Mouse (Mus musculus) embryonic stem cell, embryonic (primary cell): ENCODE results near the gene Gm45716.

ENCODE experiments used
- CTCF ChIA-PET, 4 experiments: fragments of 300-600 bp in 2 of 4; fragments of 350-600 bp in 2 of 4; sonication (Branson Sonifier 250); formaldehyde crosslinking; loops; one replicate each; lab custom pipeline; 2022; ENCODE audit warnings: inconsistent platforms in 2 of 4; lab: Charles Lee
- POLR2A ChIA-PET, 4 experiments: fragments of 300-600 bp in 2 of 4; fragments of 350-600 bp in 2 of 4; sonication (Branson Sonifier 250); formaldehyde crosslinking; loops; one replicate each; lab custom pipeline; 2022; ENCODE audit warnings: antibody characterized with exemption in 4 of 4, inconsistent platforms in 1 of 4; lab: Charles Lee

The Gm45716 gene

DNA sequence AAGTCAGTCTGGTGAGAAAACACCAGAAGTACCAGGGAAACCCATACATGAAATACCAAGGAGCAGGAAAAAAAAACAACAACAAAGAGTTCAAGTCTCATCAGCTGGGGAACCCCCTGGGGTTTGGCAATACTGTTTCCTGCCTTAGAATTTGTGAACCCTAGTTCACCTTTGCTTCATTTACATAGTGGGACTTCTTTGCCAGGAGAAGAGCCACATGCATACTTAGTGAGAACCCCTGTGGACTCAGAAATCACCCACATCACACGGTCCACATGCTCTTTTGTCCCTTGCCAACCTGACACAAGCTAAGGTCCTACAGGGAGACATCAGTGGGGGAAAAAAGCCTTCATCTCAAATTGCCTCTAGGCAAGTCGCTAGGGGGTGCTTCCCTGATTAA lies 51.2 kb downstream of the Gm45716 start:
- ChIA-PET CTCF (interaction anchor here in 1 of 4 experiments (0.7 kb wide), 1 partner anchor 56 kb away, joined by 4 read pairs; no protein-coding TSS in a partner anchor), POLR2A (interaction anchor here in 2 of 4 experiments (2.2 to 4.1 kb wide), 2 partner anchors 10 to 11 kb away, joined by 9 to 11 read pairs; partner anchors contain the start of gene Mmd (in 2 of the 2))

DNA sequence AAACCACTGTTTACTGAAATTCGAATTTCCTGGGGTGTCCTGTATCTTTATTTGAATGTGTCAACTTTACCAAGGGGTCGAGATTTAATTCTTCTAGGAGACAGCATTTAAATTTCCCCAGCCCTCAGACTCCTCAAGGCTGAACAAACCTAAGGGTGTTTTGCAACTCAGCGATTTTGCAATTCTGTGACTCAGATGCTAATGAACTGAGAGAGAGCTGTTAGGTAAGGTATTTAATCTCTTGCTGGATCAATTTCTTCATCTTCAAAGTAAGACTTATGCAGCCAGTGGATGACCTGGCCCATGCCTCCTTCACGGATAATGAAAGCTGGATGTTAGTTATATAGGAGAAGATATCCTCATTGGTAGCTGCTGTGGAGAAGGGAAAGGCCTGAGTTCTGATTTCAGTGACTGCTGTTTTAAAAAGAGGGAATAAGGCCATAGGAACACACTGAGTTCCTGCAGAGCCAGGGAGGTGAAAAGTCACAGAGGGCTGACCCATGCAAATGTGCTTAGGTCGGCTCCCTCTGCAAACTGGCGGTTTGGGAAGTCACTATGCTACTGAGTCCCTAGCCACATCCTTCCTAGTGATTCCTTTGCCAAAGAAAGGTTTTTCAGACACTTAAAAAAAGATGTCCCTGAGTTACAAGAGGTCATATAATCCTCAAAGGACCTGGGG lies 53.3 kb downstream of the Gm45716 start:
- ChIA-PET POLR2A (interaction anchor here in 1 of 4 experiments (0.6 to 4.1 kb wide), 2 partner anchors 9 to 17 kb away, joined by 4 to 11 read pairs; partner anchors contain the start of gene Mmd), CTCF (interaction anchor here in 1 of 4 experiments (0.6 kb wide), 1 partner anchor 71 kb away, joined by 3 read pairs; no protein-coding TSS in a partner anchor)

DNA sequence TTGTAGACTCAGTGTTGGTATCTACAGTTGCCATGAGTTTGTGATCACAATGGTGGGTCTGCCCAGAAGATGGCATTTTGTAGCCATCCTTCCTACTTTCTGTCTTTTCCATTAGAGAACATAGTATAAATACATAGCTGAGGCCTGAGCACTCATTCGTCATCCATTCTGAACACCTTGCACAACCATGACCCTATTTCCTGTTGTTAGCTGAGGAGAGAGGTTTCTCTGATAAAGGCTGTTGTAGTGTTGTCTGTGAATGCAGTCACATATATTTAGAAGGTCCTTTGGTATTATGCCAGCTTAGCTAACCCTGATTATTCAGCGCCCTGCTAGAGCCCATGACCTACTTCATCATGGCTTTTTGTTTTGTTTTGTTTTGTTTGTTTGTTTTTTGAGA lies 54.4 kb downstream of the Gm45716 start:
- ChIA-PET POLR2A (interaction anchor here in 1 of 4 experiments (4.1 kb wide), 1 partner anchor 8 kb away, joined by 11 read pairs; the partner anchor contains the start of gene Mmd), CTCF (interaction anchor here in 1 of 4 experiments (0.6 kb wide), 1 partner anchor 149 kb away, joined by 5 read pairs; no protein-coding TSS in a partner anchor)

DNA sequence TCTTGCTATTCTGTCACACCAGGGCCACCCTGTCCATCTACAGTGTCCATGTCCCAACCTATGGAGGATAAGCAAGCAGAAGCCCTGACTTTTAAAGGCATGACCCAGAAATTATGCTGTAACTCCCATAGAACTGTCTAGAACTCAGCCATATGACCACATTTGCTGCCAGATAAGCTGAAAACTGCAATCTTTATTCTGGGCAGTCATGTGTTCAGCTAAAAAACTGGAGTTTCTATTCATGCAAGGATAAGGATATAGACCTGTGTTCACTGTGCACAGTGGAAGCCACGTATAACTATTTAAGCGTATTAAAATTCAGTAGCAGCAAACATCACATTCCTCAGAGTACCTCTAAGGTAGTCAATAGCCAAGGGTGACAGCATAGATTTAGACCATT lies 55.8 kb downstream of the Gm45716 start:
- CTCF ChIA-PET: interaction anchor here in 1 of 4 experiments (0.7 kb wide), 1 partner anchor 19 kb away, joined by 3 read pairs; no protein-coding TSS in a partner anchor

DNA sequence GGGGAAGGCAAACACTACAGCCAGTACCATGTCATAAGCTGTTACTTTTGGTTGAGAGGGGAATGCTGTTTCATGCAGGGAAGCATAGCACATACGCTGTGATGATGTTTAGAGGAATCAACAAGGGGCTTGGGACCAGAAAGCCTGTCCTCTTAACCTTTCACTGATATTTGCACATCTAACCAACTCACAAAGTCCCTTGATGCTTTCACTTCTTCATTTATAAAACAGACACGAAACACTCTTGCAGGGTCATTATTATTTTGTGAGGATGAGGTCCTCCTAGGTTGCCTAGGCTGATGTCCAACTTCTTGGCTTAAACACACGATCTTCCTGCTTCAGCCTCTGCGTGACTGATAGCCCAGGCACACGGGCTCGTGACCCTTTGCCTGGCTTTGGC lies 58.1 kb downstream of the Gm45716 start:
- POLR2A ChIA-PET: no interaction called here

More for the DNA sequence above, 55.8 kb downstream of the Gm45716 start:
- POLR2A ChIA-PET: no interaction called here

DNA sequence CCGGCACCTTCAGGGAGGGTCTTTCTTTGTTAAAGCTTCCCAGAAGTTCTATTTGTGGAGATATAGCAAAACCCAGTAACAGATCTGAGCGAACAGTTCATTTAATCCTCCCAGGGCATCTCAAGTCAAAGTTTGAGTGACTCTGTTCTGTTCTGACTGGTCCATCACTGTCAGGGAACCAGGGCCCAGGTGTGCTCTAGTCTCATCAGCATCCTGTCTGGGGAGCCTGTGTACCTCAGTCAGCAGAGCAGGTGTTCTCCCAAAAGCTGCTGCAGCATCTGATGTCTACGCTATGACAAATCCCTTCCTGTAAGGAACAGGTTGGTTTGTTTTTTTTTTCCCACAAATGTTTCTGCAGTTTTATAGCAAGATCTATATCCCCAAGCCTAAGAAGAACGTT lies 59.2 kb downstream of the Gm45716 start:
- ChIA-PET CTCF (no interaction called here), POLR2A (no interaction called here)

More for the DNA sequence above, 58.1 kb downstream of the Gm45716 start:
- CTCF ChIA-PET: no interaction called here

DNA sequence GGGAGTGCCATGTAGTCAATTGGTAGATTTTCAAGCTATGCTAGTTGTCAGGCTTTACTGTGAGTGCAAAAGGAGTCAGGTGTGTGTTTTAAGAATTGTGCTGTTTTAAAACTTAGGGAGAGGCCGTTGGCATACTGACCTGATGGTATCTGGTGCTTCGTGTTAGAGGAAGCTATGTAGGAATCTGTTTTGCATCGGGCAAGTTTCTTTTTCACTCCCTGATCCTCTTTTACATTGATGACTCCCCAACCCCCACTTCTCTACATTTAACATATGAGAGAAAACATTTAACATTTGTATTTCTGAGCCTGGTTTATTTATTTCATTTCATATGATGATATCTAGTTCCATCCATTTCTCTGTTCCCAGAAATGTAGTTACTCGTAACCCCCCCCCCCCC lies 60.3 kb downstream of the Gm45716 start:
- POLR2A ChIA-PET: interaction anchor here in 1 of 4 experiments (0.8 kb wide), 1 partner anchor 74 kb away, joined by 6 read pairs; no protein-coding TSS in a partner anchor

DNA sequence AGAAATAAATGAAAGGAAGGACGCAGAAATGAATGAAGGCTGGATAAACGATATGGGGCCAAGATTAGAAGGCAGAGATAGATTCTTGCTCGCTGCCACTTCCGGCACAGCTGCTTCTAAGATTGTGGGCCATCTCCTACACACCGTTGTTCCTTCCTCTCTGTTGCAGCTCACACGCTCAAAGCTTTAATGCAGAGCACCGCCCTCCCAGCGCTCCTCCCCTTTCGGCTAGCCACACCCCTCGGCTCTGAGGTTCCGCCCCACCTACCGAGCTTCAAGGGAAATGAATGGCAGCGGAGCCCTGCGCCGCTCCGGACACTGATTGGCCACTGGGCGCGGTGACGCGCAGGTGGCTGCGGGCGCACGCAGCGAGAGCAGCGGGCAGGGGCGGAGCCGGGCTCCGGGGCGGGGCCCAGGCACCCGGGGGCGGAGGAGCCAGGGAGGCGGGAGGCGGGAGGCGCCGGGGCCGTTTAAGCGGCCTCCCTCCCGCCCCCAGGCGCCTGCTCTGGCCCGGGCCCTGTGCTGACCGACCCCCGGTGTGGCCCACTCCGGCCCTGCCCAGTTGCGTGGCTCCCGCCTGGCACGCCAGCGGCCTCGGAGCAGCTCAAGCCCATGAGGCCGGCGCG lies 61.7 kb downstream of the Gm45716 start, which contains the start of gene Mmd:
Gene Mmd, plus strand, starts transcription at position 432 of the 626 bp plus-strand sequence.
- ChIA-PET CTCF (interaction anchor here in 3 of 4 experiments (0.5 to 1.6 kb wide), 6 partner anchors 11 to 367 kb away, joined by 3 read pairs; no protein-coding TSS in a partner anchor), POLR2A (interaction anchor here in 3 of 4 experiments (0.5 to 2.5 kb wide), 32 partner anchors 9 to 1385 kb away, joined by 3 to 11 read pairs (median 4); partner anchors contain the start of genes Akap1 (in 1 of the 3), Cox11 (in 1 of the 3), Stxbp4 (in 1 of the 3) and Tom1l1 (in 1 of the 3))

More for the DNA sequence above, 60.3 kb downstream of the Gm45716 start:
- CTCF ChIA-PET: no interaction called here

DNA sequence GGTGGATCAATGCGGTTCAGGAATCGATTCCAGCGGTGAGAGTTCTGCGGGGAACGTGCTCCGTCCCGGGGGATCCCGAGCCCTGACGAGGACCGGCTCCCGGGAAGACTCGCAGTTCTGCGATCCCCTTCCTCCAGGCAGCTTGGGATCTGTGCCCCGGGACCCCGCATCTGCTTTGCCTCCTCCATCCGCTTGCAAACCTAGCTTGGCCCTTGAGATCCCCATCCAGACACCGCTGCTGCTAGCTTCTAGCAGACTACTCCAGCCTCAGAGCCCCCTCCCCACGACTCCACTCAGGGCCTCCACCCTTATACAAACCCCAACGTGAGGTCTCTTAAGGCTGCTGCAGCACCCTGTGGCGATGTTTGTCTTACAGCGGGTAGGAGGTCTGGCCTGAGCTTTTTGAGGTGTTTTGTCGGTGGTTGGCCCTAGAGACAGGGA lies 62.2 kb downstream of the Gm45716 start:
- ChIA-PET POLR2A (interaction anchor here in 3 of 4 experiments (0.6 to 2.5 kb wide), 26 partner anchors 8 to 1385 kb away, joined by 3 to 11 read pairs (median 4); partner anchors contain the start of genes Akap1 (in 1 of the 3), Cox11 (in 1 of the 3), Stxbp4 (in 1 of the 3) and Tom1l1 (in 1 of the 3)), CTCF (interaction anchor here in 3 of 4 experiments (0.6 to 1.6 kb wide), 5 partner anchors 10 to 367 kb away, joined by 3 read pairs; no protein-coding TSS in a partner anchor)

DNA sequence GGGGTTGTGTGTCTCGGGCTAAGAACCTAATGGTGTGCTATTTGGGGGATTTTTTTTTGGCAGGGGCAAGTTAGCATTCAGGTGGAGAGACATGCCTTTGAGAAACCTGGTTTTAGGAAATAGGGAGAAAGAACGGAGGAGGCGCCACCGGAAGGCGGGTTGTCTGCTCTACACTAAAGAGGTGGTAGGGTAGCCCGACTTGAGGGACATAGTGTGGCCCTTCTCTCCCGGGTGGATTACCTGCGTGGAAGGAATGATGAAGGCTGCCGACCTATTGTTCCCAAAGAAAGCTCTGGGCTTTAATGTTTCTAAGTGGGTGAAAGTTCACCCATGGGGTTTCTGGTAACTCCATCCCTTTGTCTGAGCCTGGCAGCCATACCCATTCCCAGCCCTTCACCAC lies 62.7 kb downstream of the Gm45716 start:
- CTCF ChIA-PET: interaction anchor here in 2 of 4 experiments (0.6 to 1.6 kb wide), 4 partner anchors 10 to 366 kb away, joined by 3 read pairs; no protein-coding TSS in a partner anchor
- POLR2A ChIA-PET: interaction anchor here in 2 of 4 experiments (0.8 to 2.5 kb wide), 12 partner anchors 10 to 437 kb away, joined by 3 to 11 read pairs (median 5); partner anchors contain the start of gene Tom1l1 (in 1 of the 2)

DNA sequence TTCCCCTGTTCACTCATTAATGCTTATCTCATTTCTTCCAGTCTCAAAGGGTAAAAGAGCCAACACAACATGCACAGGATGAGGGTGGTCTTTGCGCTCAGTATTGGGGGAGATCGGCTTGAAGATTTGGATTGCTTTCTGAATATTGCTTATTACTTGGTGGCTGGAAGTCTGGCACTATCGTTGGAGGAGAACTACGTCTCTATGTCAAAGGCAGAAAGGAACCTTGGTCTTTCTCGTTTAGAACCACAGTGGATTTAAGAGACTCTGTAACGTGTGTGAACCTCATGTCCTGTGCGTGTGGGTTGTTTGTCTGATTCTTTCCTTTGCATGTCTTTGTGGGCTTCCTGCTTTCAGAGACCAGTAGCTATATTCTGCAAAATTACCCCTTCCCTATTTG lies 63.2 kb downstream of the Gm45716 start:
- CTCF ChIA-PET: no interaction called here
- POLR2A ChIA-PET: interaction anchor here in 1 of 4 experiments (2.5 kb wide), 1 partner anchor 11 kb away, joined by 11 read pairs; no protein-coding TSS in a partner anchor

DNA sequence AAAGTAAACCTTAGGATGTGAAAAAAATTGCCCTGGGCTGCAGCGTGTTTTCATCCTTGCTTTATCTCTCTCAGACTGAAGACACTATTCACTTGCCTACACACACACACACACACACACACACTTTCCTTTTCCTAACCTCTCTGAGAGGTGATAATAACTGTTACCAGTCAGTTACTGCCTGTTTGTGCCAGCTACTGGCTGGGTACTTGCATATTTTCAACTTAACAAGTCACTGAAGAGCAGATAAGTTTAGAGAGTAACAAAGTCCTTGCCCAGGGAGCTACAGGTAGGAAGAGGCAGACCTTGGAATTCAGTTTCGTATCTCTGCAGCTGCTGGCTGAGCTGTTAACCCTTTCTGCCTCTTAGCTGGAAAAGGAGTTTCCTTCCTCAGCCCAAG lies 64.4 kb downstream of the Gm45716 start:
- POLR2A ChIA-PET: interaction anchor here in 1 of 4 experiments (0.8 kb wide), 1 partner anchor 954 kb away, joined by 3 read pairs; no protein-coding TSS in a partner anchor
- CTCF ChIA-PET: interaction anchor here in 1 of 4 experiments (0.7 kb wide), 1 partner anchor 383 kb away, joined by 4 read pairs; no protein-coding TSS in a partner anchor

DNA sequence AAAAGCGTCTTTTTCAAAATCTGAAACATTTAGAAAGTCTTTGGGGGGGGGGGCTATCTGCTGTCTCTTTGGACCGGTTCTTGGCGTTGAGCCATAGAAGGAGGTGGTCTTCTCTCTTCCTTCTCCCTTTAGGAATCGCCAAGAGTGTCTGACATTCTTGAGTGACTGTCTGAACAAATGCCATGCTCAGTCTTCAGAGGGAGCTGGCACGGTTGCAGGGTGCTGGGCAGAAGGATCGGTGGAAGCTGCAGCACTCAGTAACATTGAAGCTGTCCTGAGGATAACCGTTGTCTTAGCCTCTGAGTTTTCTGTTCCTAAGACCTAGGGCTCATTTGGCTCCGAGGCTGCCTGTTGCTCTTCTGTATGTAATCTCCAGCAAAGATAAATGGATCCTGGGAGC lies 64.9 kb downstream of the Gm45716 start:
- CTCF ChIA-PET: interaction anchor here in 1 of 4 experiments (0.7 kb wide), 1 partner anchor 382 kb away, joined by 4 read pairs; no protein-coding TSS in a partner anchor
- POLR2A ChIA-PET: interaction anchor here in 1 of 4 experiments (0.8 kb wide), 1 partner anchor 954 kb away, joined by 3 read pairs; no protein-coding TSS in a partner anchor

DNA sequence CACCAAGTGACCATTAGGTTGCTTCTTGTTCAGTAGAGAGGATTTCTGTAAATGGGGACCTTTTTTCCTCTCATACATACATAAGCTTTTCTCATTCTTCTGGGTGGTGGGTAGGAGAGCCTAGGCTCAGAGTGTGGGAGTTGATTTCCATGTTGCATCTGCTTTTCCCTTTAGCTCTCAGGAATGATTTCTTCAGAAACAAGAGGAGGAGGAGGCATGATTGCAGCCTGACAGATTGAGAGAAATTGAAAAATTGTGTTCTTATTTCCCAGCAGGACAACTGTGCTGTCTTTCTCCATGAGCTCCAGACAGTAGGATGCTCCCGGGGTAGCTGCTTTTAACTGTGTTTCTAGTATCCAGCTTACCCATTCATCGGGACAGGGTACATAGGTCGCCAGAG lies 67.1 kb downstream of the Gm45716 start:
- ChIA-PET CTCF (no interaction called here), POLR2A (no interaction called here)

DNA sequence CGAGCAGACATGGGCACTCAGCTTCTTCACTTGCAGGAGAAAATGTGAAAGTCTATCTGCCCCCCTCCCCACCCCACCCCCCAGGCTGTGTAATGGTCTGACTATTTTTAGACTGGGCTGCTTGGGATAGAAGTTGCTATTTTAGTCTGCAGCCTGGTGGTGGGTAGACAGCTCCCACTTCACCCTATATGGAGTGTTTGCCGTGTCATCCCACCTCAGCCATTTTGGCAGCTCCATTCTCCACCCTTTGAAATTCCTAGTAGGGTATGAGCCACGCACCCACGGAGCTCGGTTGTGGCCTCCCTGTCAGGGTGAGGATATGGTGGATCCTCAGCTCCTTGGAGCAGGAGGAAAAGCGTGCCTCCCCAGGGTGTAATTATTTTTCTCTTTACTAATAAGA lies 68.2 kb downstream of the Gm45716 start:
- ChIA-PET CTCF (interaction anchor here in 1 of 4 experiments (0.6 kb wide), 1 partner anchor 65 kb away, joined by 3 read pairs; no protein-coding TSS in a partner anchor), POLR2A (no interaction called here)

DNA sequence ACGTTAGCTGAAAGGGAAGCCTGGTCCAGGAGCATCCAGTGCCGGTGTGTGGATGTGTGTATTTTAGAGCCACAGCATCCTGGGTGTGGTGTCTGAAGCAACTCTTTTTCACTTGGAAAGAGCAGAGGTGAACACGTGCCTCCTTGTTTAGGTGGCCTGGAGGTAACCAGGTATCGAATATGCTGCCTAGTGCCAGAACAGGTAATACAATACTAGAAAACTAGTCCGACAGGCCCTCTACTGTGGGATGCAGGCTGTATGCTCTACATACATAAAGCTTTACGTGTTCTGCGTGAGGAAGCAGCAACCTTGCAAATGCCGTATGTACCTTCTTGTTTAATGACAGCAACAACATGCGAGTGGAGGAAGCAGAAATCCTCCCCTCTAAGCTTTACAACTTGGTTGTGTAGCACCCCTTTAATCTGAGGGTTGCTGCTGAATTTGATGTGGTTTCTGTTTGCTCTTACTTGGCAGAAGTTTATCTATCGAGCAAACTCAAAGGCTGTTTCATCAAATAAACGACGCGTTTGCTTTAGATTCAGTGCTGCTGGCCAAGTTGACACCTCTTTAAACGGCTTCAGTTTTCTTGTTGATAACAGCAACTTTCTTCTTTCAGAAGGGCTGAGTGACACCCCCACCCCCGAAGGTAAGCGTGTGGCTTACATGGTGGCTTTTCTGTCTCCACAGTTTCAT lies 69.5 kb downstream of the Gm45716 start:
- CTCF ChIA-PET: no interaction called here
- POLR2A ChIA-PET: interaction anchor here in 1 of 4 experiments (0.6 to 1.0 kb wide), 2 partner anchors 8 to 819 kb away, joined by 3 to 4 read pairs; partner anchors contain the start of gene Mmd

DNA sequence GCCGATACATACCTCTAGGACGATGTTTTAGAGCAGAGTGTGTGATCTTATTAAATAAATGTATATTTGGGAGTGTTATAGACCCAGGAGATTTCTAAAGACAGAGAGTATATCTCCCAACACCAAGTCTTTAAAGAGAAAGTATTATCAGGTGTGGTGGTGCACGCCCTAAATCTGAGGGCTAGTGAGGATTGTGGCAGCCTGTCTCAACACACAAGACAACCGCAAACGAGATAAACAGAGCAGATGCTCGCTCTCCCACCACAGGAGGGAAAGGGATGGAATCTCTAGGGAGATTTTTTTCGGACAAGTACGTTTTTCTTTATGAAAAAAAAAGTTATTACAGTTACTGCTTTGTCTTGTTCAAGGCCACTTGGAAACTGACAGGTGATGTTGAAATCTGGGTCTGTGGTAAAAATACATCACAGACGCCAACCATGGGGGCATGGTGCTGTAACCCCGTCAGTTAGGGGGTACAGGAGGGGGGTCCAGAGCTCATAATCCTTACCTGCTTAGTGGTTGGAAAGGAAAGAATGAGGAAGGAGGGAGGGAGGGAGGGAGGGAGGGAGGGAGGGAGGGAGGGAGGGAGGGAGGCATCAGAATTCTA lies 70.9 kb downstream of the Gm45716 start:
- POLR2A ChIA-PET: interaction anchor here in 1 of 4 experiments (1.0 kb wide), 1 partner anchor 9 kb away, joined by 3 read pairs; the partner anchor contains the start of gene Mmd
- CTCF ChIA-PET: no interaction called here
